Comparison of ENCODE assay signal across 8 mouse cellular contexts in the genomic region with DNA sequence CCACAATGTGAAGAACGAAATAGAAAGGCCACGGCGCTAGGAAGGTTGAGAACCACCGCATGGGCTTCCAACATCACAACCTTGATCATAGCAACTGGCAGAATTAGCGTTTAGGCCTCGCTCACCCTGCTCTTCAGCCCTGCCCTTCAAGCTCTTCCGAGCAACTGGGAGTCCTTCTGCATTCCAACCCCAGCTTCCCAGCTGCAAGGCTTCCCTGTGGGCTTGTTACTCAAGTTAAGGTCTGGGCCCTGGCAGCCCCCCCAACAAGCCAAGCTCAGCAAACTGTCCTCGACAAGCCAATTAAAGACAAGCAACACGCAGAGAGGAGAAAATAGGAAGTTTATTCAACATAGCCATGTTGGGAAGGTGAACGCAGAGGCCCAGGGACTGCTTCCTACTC. TPM values are rescaled to one million over a fixed set of nuclear protein-coding genes. Genes with fewer than 3 reads are reported as not detected.
DNase-seq lines count a peak whose midpoint lies in the region; ATAC-seq and TF ChIP-seq lines count a peak whose summit lies in the region.

No protein-coding gene starts in this region.

- peaks cover 5% of the 10 kb centered on the region for H3K4me1 ChIP-seq in heart, adult 2 months (ENCODE audit: control insufficient read depth, insufficient read depth, low read length)
- H3K4me1 ChIP-seq in testis, adult 2 months (ENCODE audit: control insufficient read depth, insufficient read depth, low read length): peaks cover 7% of the 10 kb centered on the region
- no peaks in the 10 kb centered on the region for H3K4me1 ChIP-seq in liver, embryonic 12.5 days

- WGBS in heart, adult 2 months: 55% methylated on average over 10 of the region's 10 CpGs
- WGBS in liver, embryonic 12.5 days (ENCODE audit: insufficient replicate concordance): 39% methylated on average over 10 of the region's 10 CpGs

- no peaks in the 10 kb centered on the region for H3K36me3 ChIP-seq in heart, adult 2 months (ENCODE audit: control insufficient read depth, insufficient read depth, low read length)
- H3K36me3 ChIP-seq in testis, adult 2 months (ENCODE audit: control insufficient read depth, insufficient read depth, low read length): no peaks in the 10 kb centered on the region
- no peaks in the 10 kb centered on the region for H3K36me3 ChIP-seq in liver, embryonic 12.5 days

- ATAC-seq in liver, embryonic 12.5 days: no peak

- DNase-seq in heart, adult 2 months: no peak
- no peak for DNase-seq in heart, adult 11 months
- no peak for DNase-seq in testis, postnatal 14 days (ENCODE audit: low spot score)
- DNase-seq in testis, postnatal 10 days (ENCODE audit: low spot score): peak; percentile 56
- DNase-seq in layer of hippocampus, adult 9-10 months (ENCODE audit: low spot score): no peak
- DNase-seq in spleen, adult 18-20 months: no peak

- peak overlapping the region; percentile 20; the same call in 1 of the 2 replicates for H3K27ac ChIP-seq in heart, adult 2 months
- no peak overlapping the region for H3K27ac ChIP-seq in testis, adult 2 months (ENCODE audit: control insufficient read depth, insufficient read depth, low read depth, low read length)
- peak overlapping the region; percentile 20; the same call in 1 of the 2 replicates for H3K27ac ChIP-seq in liver, embryonic 12.5 days

- H3K9ac ChIP-seq in heart, adult 2 months (ENCODE audit: low read depth, low read length): no peak overlapping the region
- no peak overlapping the region for H3K9ac ChIP-seq in liver, embryonic 12.5 days

- TF ChIP-seq POLR2A in heart, adult 2 months (IDR thresholded peaks at IDR 0.05; ENCODE audit: insufficient read depth, low read depth, low read length): no peak
- no peak for TF ChIP-seq POLR2A in testis, adult 2 months (IDR thresholded peaks at IDR 0.05; ENCODE audit: control insufficient read depth, low read depth, low read length)

- no peak overlapping the region for H3K4me3 ChIP-seq in heart, adult 2 months
- H3K4me3 ChIP-seq in testis, adult 2 months (ENCODE audit: control insufficient read depth, low read depth, low read length): peak overlapping the region; percentile 20
- no peak overlapping the region for H3K4me3 ChIP-seq in liver, embryonic 12.5 days

- no peak overlapping the region for H3K4me2 ChIP-seq in liver, embryonic 12.5 days

- no peaks in the 10 kb centered on the region for H3K9me3 ChIP-seq in liver, embryonic 12.5 days (replicated peaks)

- no peak for TF ChIP-seq EP300 in heart, adult 2 months (IDR thresholded peaks at IDR 0.05; ENCODE audit: insufficient read depth, low read depth, low read length)

- H3K79me2 ChIP-seq in heart, adult 2 months (replicated peaks; ENCODE audit: control insufficient read depth, insufficient read depth, low read length): no peaks in the 10 kb centered on the region

- H3K27me3 ChIP-seq in heart, adult 2 months (ENCODE audit: control insufficient read depth, insufficient read depth, low read length): no peaks in the 10 kb centered on the region
- no peaks in the 10 kb centered on the region for H3K27me3 ChIP-seq in testis, adult 2 months (ENCODE audit: control insufficient read depth, insufficient read depth, low read length)
- peaks cover 23% of the 10 kb centered on the region for H3K27me3 ChIP-seq in liver, embryonic 12.5 days (replicated peaks)

- no peak for TF ChIP-seq CTCF in heart, adult 2 months (IDR thresholded peaks at IDR 0.05)
- TF ChIP-seq CTCF in testis, adult 2 months (IDR thresholded peaks at IDR 0.05; ENCODE audit: control insufficient read depth, insufficient read depth, insufficient replicate concordance, low read depth, low read length): no peak

- intact Hi-C loops in heart, adult 2 months (cut with DNase I): no loop called here

RNA-seq across cellular contexts. Expression of gene Prr5, which starts 14.4 kb away (rescaled TPM):
- 1 to 10 TPM; 2.8 to 4.9 TPM for total RNA-seq in heart, adult 2 months (2021)
- 5.9 and 8.1 TPM in 2 replicates for polyA plus RNA-seq in heart, adult 2 months (2012; rRNA removed)
- 13.0 and 13.4 TPM in 2 replicates for polyA plus RNA-seq in testis, adult 2 months (2012; rRNA removed)
- 12.6 and 14.1 TPM in 2 replicates for polyA plus RNA-seq in liver, embryonic 12.5 days (2016; fragmentation: Nextera tagmentation; extraction: Ambion mirVana)
